Mouse (Mus musculus): ENCODE data around the gene Degs2. TPM values are rescaled to one million over a fixed set of nuclear protein-coding genes. Genes with fewer than 3 reads are reported as not detected.

The Degs2 gene
- polyA plus RNA-seq, 1 experiment: not detected

GRCm38 (mm10) chr12:108639126-108639525 is 63.0 kb downstream of the Degs2 start:
- no peak for TF ChIP-seq GATA1 (IDR thresholded peaks at IDR 0.05; ENCODE audit: low read length)

- no peak for TF ChIP-seq GATA1 (IDR thresholded peaks at IDR 0.05; ENCODE audit: low read length)
These were observed 64.7 kb downstream of the Degs2 start for GRCm38 (mm10) chr12:108637440-108637839.

DNA sequence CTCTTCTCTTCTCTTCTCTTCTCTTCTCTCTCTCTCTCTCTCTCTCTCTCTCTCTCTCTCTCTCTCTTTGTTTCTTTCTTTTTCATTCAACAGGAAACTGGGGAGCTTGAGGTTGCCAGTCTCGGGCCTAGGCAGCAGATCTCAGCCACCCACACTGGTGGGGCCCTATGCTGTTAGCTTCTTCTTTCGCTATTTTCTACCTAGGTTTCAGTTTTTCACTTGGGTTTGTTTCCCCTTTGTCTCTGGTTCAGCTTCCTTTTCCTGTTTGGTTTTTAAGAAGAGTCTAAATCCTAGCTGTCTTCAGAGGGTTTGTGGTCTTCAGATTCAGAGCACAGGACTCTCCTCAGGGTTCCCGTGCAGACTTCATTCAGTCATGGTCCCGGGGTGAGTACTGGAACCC is 66.6 kb downstream of the Degs2 start:
- no peak for TF ChIP-seq GATA1 (IDR thresholded peaks at IDR 0.05; ENCODE audit: low read length)

GRCm38 (mm10) chr12:108634031-108634430 is 68.1 kb downstream of the Degs2 start:
- no peak for TF ChIP-seq GATA1 (IDR thresholded peaks at IDR 0.05; ENCODE audit: low read length)

GRCm38 (mm10) chr12:108632501-108632900 is 69.6 kb downstream of the Degs2 start:
- no peak for TF ChIP-seq GATA1 (IDR thresholded peaks at IDR 0.05; ENCODE audit: low read length)

DNA sequence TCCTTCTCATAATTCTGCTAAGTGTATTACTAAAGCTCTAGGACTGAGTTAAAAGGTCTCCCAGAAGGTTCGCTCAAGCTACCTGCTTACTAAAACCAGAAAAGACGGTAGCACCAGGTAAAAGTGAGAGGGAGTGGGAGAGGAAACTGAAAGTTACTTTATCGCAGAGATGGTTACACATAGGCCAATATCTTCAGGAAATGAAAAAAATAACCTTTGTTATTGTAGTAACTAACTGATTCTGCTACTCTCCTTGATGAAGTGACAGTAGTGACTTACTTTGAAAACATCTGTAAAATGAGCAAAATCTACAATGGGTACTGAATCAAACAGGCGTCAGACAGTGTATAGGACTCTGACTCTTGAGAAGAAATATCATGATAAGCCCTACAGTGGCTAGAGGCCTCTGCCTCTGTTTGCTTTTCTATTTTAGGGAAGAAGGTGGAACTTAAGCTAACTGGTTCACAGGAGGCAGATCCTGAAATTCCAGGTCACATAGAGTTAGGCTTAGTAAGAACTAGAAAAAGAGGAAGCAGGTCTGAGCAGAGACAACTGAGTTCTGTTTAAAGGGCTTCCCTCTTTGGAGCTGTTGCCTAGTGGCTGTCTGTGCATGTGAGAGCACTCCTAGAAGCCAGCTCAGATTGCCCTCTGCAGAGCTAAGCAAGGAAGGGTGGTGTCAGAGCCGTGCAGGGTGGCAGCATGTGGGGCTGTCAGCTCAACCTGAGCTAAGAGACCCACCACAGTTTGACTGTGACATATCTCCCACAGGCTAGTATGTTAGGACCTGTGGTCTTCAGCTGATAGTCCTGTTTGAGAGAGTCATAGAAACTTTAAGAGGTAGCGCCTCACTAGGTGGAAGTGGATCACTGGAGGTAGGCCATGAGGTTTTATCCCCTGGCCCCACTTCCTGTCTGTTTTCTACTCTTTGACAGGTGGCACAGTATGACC is 71.1 kb downstream of the Degs2 start:
- no peak for TF ChIP-seq GATA1 (IDR thresholded peaks at IDR 0.05; ENCODE audit: low read length)

DNA sequence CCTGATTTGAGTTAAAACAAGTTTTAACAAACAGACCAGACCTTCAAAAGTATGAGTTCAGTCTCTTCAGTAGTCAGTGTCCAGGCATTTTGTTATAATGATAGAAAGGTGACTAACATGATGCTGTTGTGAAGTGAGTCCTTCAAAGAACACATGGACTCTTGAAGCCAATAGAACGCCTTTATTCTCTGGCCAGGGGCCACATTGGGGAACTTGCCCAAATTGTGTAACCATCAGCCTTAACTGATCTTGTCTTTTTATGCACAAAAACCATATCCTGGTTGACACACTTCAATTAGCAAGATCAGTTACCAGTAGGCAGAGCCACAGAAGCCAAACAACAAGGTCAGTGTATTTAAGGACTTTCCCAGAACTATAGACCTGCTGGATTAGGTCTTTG is 72.6 kb downstream of the Degs2 start:
- TF ChIP-seq GATA1 (IDR thresholded peaks at IDR 0.05; ENCODE audit: low read length): no peak

Other genes with a start within 250 kb of the Degs2 start
- 0.05 TPM in 1 of 2 replicates, not detected in the other for gene Evl, start 147.6 kb downstream of the Degs2 start, polyA plus RNA-seq (2012)
- gene Yy1, start 90.7 kb upstream of the Degs2 start, polyA plus RNA-seq (2012): 52.9 and 62.6 TPM in 2 replicates
- 1.1 and 1.6 TPM in 2 replicates for gene Slc25a29, start 133.6 kb upstream of the Degs2 start, polyA plus RNA-seq (2012)
- gene Slc25a47, start 133.7 kb upstream of the Degs2 start, polyA plus RNA-seq (2012): 3.2 and 3.4 TPM in 2 replicates
- gene Wdr25, start 191.3 kb upstream of the Degs2 start, polyA plus RNA-seq (2012): 4.1 and 5.0 TPM in 2 replicates
- 38.6 and 104 TPM in 2 replicates for gene Wars, start 191.9 kb upstream of the Degs2 start, polyA plus RNA-seq (2012)